Mouse (Mus musculus) intestine, postnatal 0 days (tissue): ENCODE results near the gene Fam181a. TPM values are rescaled to one million over a fixed set of nuclear protein-coding genes. Genes with fewer than 3 reads are reported as not detected.

ENCODE experiments used
- ATAC-seq: fragments of 200-750 bp; cut with Nextera tagmentation; 2 replicates; pipeline ENCODE4 v1.8.0; 2017; ENCODE audit warnings: mild to moderate bottlenecking, moderate TSS enrichment, moderate library complexity
- H3K27ac ChIP-seq: fragments of 300-500 bp; sonication (generic); 2 replicates; pipeline ENCODE4 v1.5.1; 2014; ENCODE audit warnings: mild to moderate bottlenecking, low read depth, low read length, moderate library complexity
- H3K27me3 ChIP-seq: fragments of 300-500 bp; sonication (generic); replicated peaks from 2 replicates; pipeline ENCODE4 v1.6.1; 2014; ENCODE audit warnings: low read length, mixed read lengths; ENCODE audit not compliant: control insufficient read depth, insufficient read depth
- H3K36me3 ChIP-seq: fragments of 300-500 bp; sonication (generic); 2 replicates; pipeline ENCODE4 v1.6.1; 2014; ENCODE audit warnings: mild to moderate bottlenecking, moderate library complexity; ENCODE audit not compliant: control insufficient read depth, insufficient read depth
- H3K4me1 ChIP-seq: fragments of 300-500 bp; sonication (generic); replicated peaks from 2 replicates; pipeline ENCODE4 v1.6.1; 2014; ENCODE audit warnings: antibody characterized with exemption, low read length, mixed read lengths; ENCODE audit not compliant: control insufficient read depth, insufficient read depth
- H3K4me2 ChIP-seq: fragments of 300-500 bp; sonication (generic); replicated peaks from 2 replicates; pipeline ENCODE4 v1.6.1; 2014; ENCODE audit warnings: low read depth, mild to moderate bottlenecking, moderate library complexity
- H3K4me3 ChIP-seq: fragments of 300-500 bp; sonication (generic); 2 replicates; pipeline ENCODE4 v1.5.1; 2014; ENCODE audit warnings: low read depth, low read length
- H3K9ac ChIP-seq: fragments of 300-500 bp; sonication (generic); 2 replicates; pipeline ENCODE4 v1.6.1; 2014; ENCODE audit warnings: mild to moderate bottlenecking, low read depth, low read length
- H3K9me3 ChIP-seq: fragments of 300-500 bp; sonication (generic); 2 replicates; pipeline ENCODE4 v1.6.1; 2016; ENCODE audit warnings: mixed run types; ENCODE audit not compliant: control insufficient read depth
- CTCF ChIP-seq: sonication (generic); IDR thresholded peaks from 2 replicates; pipeline ENCODE4 v1.5.1; 2016; ENCODE audit warnings: low read depth, mild to moderate bottlenecking, control low read depth, antibody characterized with exemption, moderate library complexity
- WGBS: fragments of 180-500 bp; shearing (Covaris S2); extraction: QIAGEN DNeasy Blood & Tissue Kit; methylation state at CpG from one replicate; pipeline ENCODE4 v1.1.7; 2014; 5-methylcytosine and 5-hydroxymethylcytosine counted together
- polyA plus RNA-seq: library from polyadenylated mRNA; unstranded; fragments of >200 nt; fragmentation: Nextera tagmentation; extraction: Ambion mirVana; gene quantifications from 2 replicates; pipeline ENCODE4 v1.2.1, GENCODE M21; 2015

Gene Fam181a
- polyA plus RNA-seq, 1 experiment from 2014 or later, result not detected

GRCm38 (mm10) chr12:103346945-103347344 lies 36.2 kb downstream of the Fam181a start:
- Histone ChIP-seq H3K9ac (no peak overlapping the region), H3K9me3 (no peaks in the 10 kb centered on the region), H3K36me3 (no peaks in the 10 kb centered on the region), H3K27me3 (0 out of 2 replicates have a peak, but pooled peaks cover 3% of the 10 kb centered on the region), H3K4me3 (no peak overlapping the region), H3K4me1 (no peaks in the 10 kb centered on the region), H3K27ac (no peak overlapping the region), H3K4me2 (no peak overlapping the region)
- ATAC-seq, result no peak
- 73% methylated on average over 8 of the region's 8 CpGs for WGBS
- no peak for TF ChIP-seq CTCF

GRCm38 (mm10) chr12:103347406-103347805 lies 36.6 kb downstream of the Fam181a start:
- no peak for ATAC-seq
- H3K4me3 ChIP-seq, result no peak overlapping the region
- TF ChIP-seq CTCF, result no peak
- no peak overlapping the region for H3K27ac ChIP-seq
- no peak overlapping the region for H3K4me2 ChIP-seq
- WGBS, result 63% methylated on average over 5 of the region's 5 CpGs
- H3K36me3 ChIP-seq, result no peaks in the 10 kb centered on the region
- 0 out of 2 replicates have a peak, but pooled peaks cover 3% of the 10 kb centered on the region for H3K27me3 ChIP-seq
- H3K4me1 ChIP-seq, result no peaks in the 10 kb centered on the region
- H3K9me3 ChIP-seq, result no peaks in the 10 kb centered on the region
- H3K9ac ChIP-seq, result no peak overlapping the region

GRCm38 (mm10) chr12:103348506-103348905 lies 37.7 kb downstream of the Fam181a start:
- WGBS, result 2% methylated on average over 3 of the region's 3 CpGs
- H3K4me2 ChIP-seq, result no peak overlapping the region

GRCm38 (mm10) chr12:103352735-103353134 lies 42.0 kb downstream of the Fam181a start:
- no peaks in the 10 kb centered on the region for H3K4me1 ChIP-seq
- no peak overlapping the region for H3K27ac ChIP-seq
- no peak overlapping the region for H3K4me3 ChIP-seq
- no peak overlapping the region for H3K4me2 ChIP-seq
- H3K9ac ChIP-seq, result no peak overlapping the region
- H3K9me3 ChIP-seq, result no peaks in the 10 kb centered on the region
- WGBS, result 90% methylated on average over 6 of the region's 6 CpGs
- H3K36me3 ChIP-seq, result no peaks in the 10 kb centered on the region
- no peak for TF ChIP-seq CTCF
- 0 out of 2 replicates have a peak, but pooled peaks cover 3% of the 10 kb centered on the region for H3K27me3 ChIP-seq
- ATAC-seq, result no peak

More at GRCm38 (mm10) chr12:103348506-103348905, 37.7 kb downstream of the Fam181a start:
- Histone ChIP-seq H3K27ac (no peak overlapping the region), H3K4me3 (no peak overlapping the region), H3K9ac (no peak overlapping the region), H3K9me3 (no peaks in the 10 kb centered on the region), H3K36me3 (no peaks in the 10 kb centered on the region), H3K27me3 (0 out of 2 replicates have a peak, but pooled peaks cover 3% of the 10 kb centered on the region), H3K4me1 (no peaks in the 10 kb centered on the region)
- ATAC-seq, result 0 out of 2 replicates have a peak, but pooled peaks have one; percentile 39
- TF ChIP-seq CTCF, result peak; percentile 94

DNA sequence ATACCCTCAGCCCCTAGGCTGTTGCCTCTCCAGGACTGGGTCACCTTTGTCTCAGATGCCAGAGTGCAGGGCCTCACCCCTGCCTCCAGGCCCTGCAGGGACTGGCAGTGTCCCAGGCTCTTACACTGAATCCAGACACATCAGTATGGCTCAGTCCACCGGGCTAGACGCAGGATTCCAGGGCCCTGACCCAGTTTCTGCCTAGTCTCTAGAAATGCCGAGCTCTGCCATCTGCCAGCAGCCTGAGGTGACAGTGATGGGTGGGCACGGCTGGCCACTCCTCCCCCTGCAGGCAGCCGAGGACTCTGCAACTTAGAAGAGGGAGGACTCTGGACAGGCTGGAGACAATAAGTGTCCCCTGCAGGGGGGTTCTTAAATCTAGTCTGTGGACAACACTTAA lies 42.8 kb downstream of the Fam181a start:
- Histone ChIP-seq H3K4me3 (no peak overlapping the region), H3K27me3 (no peaks in the 10 kb centered on the region), H3K4me2 (peak overlapping the region; percentile 27; the same call in 1 of the 2 replicates), H3K4me1 (no peaks in the 10 kb centered on the region), H3K9me3 (no peaks in the 10 kb centered on the region), H3K27ac (no peak overlapping the region), H3K36me3 (no peaks in the 10 kb centered on the region), H3K9ac (no peak overlapping the region)
- 23% methylated on average over 5 of the region's 5 CpGs for WGBS
- TF ChIP-seq CTCF, result peak; percentile 61
- no peak for ATAC-seq

- WGBS, result 56% methylated on average over 14 of the region's 14 CpGs
- H3K4me2 ChIP-seq, result peak within 1 kb of the TSS; percentile 27; the same call in 1 of the 2 replicates
- no peaks in the 10 kb centered on the region for H3K36me3 ChIP-seq
- H3K9ac ChIP-seq, result 0 out of 2 replicates have a peak within 1 kb of the TSS, but pooled peaks have one; percentile 11
- H3K27ac ChIP-seq, result peak within 1 kb of the TSS; percentile 42; the same call in 1 of the 2 replicates
- H3K4me1 ChIP-seq, result no peaks in the 10 kb centered on the region
- ATAC-seq, result 0 out of 2 replicates have a peak, but pooled peaks have one; percentile 33
- H3K4me3 ChIP-seq, result peak within 1 kb of the TSS; percentile 14; the same call in 1 of the 2 replicates
- no peaks in the 10 kb centered on the region for H3K27me3 ChIP-seq
- no peaks in the 10 kb centered on the region for H3K9me3 ChIP-seq
- no peak for TF ChIP-seq CTCF
Observed at GRCm38 (mm10) chr12:103355746-103356414, 45.1 kb downstream of the Fam181a start, which contains the start of gene Asb2. Gene Asb2 (minus strand): TSS chr12:103356001.
